Mouse (Mus musculus): ENCODE data around the gene Ccr8. TPM values are rescaled to one million over a fixed set of nuclear protein-coding genes. Genes with fewer than 3 reads are reported as not detected.

Ccr8 gene
- total and polyA plus RNA-seq, 3 experiments = not detected

DNA sequence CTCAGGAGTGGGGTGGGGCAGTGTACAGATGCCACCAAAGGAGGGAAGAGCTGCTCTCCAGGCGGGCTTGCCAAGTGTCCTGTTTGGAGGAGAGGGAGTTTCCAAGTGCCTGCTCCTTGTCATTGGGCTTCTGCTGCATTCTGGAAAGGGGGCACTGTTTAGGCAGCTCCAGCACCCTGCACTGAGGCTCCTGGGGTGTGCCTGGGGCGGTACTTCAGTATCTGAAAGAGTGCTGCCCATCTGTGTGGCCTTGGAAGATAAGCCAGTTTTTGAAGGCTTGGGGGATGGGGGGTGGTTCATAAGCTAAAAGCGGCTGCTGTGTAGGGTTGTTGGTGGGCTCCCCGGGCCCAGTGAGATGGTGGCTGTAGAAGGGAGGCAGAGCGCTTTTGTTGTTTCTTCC lies 23.7 kb downstream of the Ccr8 start (continued):
- TF ChIP-seq GABPA (IDR thresholded peaks at IDR 0.05; ENCODE audit: low read depth, low read length) (no peak), POLR2AphosphoS5 (IDR thresholded peaks at IDR 0.05; ENCODE audit: borderline replicate concordance, low read depth, low read length) (0 out of 2 replicates have a peak, but pooled peaks have one; percentile 47)

DNA sequence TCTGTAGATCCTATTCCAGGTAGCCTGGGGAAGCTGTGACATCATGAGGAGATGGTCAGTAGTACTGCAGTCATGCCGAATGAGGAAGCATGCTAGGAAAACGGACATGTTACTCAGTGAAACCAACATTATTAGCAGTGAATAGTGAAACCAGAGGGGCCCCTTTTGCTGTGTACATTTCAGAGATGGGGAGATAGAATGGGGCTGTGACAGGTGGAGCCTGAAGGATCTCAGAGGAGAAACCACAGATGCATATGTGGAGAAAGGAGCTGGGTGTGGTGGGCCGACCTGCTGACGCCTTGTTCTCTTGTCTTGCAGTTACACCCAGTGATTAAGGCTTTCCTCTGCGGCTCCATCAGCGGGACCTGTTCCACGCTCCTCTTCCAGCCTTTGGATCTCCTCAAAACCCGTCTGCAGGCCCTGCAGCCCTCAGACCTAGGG lies 24.3 kb downstream of the Ccr8 start:
- Histone ChIP-seq H3K27ac (ENCODE audit: control insufficient read depth, low read depth, low read length) (peak overlapping the region; percentile 99), H3K27me3 (ENCODE audit: control insufficient read depth in 1 of 2, insufficient read depth in 2 of 2, low read length in 2 of 2) (no peaks in the 10 kb centered on the region), H3K36me3 (ENCODE audit: control insufficient read depth in 1 of 2, insufficient read depth in 2 of 2, low read length in 2 of 2) (peaks cover 10 to 42% of the 10 kb centered on the region in 2 experiments), H3K4me1 (ENCODE audit: control insufficient read depth in 1 of 2, insufficient read depth in 2 of 2, low read length in 2 of 2) (peaks cover 21 to 43% of the 10 kb centered on the region in 2 experiments), H3K9me3 (replicated peaks; ENCODE audit: insufficient read depth, low read length) (no peaks in the 10 kb centered on the region), H3K79me2 (ENCODE audit: control insufficient read depth, insufficient read depth, low read length, poor library complexity) (peaks cover 39% of the 10 kb centered on the region), H3K9ac (ENCODE audit: control insufficient read depth, low read depth, low read length, poor library complexity, severe bottlenecking) (peak overlapping the region; percentile 73), H3K4me3 (ENCODE audit: control insufficient read depth in 1 of 2, insufficient read depth in 1 of 2, low read depth in 2 of 2, low read length in 2 of 2) (peak overlapping the region; percentile 53 to 61)
- peak; percentile 89 for DNase-seq (ENCODE audit: low read depth, low spot score)
- TF ChIP-seq NRF1 (IDR thresholded peaks at IDR 0.05; ENCODE audit: insufficient read depth, low read depth, low read length, poor library complexity, severe bottlenecking) (no peak), EP300 (IDR thresholded peaks at IDR 0.05; ENCODE audit: low read depth in 1 of 2, low read length in 2 of 2) (peak; percentile 68 to 79; a peak in 3 of 4 replicates), TCF12 (IDR thresholded peaks at IDR 0.05; ENCODE audit: low read depth, low read length) (peak; percentile 85), RAD21 (IDR thresholded peaks at IDR 0.05; ENCODE audit: low read depth, low read length) (no peak), TAL1 (IDR thresholded peaks at IDR 0.05; ENCODE audit: low read length) (peak; percentile 58; the same call in 1 of the 2 replicates), ETS1 (IDR thresholded peaks at IDR 0.05; ENCODE audit: low read depth, low read length) (peak; percentile 94), UBTF (IDR thresholded peaks at IDR 0.05; ENCODE audit: borderline replicate concordance, insufficient read depth, low read depth, low read length) (no peak), RCOR1 (IDR thresholded peaks at IDR 0.05; ENCODE audit: low read depth, low read length) (peak; percentile 60; the same call in 1 of the 2 replicates), POLR2AphosphoS5 (IDR thresholded peaks at IDR 0.05; ENCODE audit: borderline replicate concordance, low read depth, low read length) (no peak), BHLHE40 (IDR thresholded peaks at IDR 0.05; ENCODE audit: borderline replicate concordance, low read depth, low read length) (peak; percentile 32; the same call in 1 of the 2 replicates), ELF1 (IDR thresholded peaks at IDR 0.05; ENCODE audit: low read depth, low read length) (peak; percentile 33; the same call in 1 of the 2 replicates), ZNF384 (IDR thresholded peaks at IDR 0.05; ENCODE audit: low read depth, low read length) (no peak), USF1 (IDR thresholded peaks at IDR 0.05; ENCODE audit: low read depth, low read length) (peak; percentile 38; the same call in 1 of the 2 replicates), KAT2A (conservative IDR thresholded peaks at IDR 0.05; ENCODE audit: low read depth, low read length) (0 out of 2 replicates have a peak, but pooled peaks have one; percentile 27), E2F4 (IDR thresholded peaks at IDR 0.05; ENCODE audit: borderline replicate concordance, low read depth, low read length) (no peak), ZMIZ1 (IDR thresholded peaks at IDR 0.05; ENCODE audit: low read depth, low read length) (0 out of 2 replicates have a peak, but pooled peaks have one; percentile 27), MAX (IDR thresholded peaks at IDR 0.05; ENCODE audit: low read length) (peak; percentile 64; the same call in 1 of the 2 replicates), CTCF (IDR thresholded peaks at IDR 0.05 in 2 of 3, conservative IDR thresholded peaks at IDR 0.05 in 1 of 3; ENCODE audit: control insufficient read depth in 1 of 3, insufficient read depth in 1 of 3, low read depth in 2 of 3, low read length in 3 of 3, poor library complexity in 1 of 3, severe bottlenecking in 1 of 3) (no peak), MEF2A (IDR thresholded peaks at IDR 0.05; ENCODE audit: extremely low read depth, insufficient replicate concordance, low read depth, low read length, poor library complexity, severe bottlenecking) (no peak), GABPA (IDR thresholded peaks at IDR 0.05; ENCODE audit: low read depth, low read length) (no peak), POLR2A (IDR thresholded peaks at IDR 0.05; ENCODE audit: control insufficient read depth in 1 of 2, insufficient read depth in 1 of 2, low read depth in 1 of 2, low read length in 2 of 2, poor library complexity in 1 of 2) (peak in 1 of 2 experiments; percentile 37; a peak in 1 of 4 replicates), USF2 (IDR thresholded peaks at IDR 0.05; ENCODE audit: borderline replicate concordance in 1 of 2, insufficient read depth in 1 of 2, low read depth in 1 of 2, low read length in 2 of 2) (no peak), SIN3A (IDR thresholded peaks at IDR 0.05; ENCODE audit: low read length) (peak; percentile 76), GATA1 (IDR thresholded peaks at IDR 0.05; ENCODE audit: low read depth, low read length) (peak; percentile 62; the same call in 1 of the 2 replicates), HCFC1 (IDR thresholded peaks at IDR 0.05; ENCODE audit: low read depth, low read length) (no peak; the same call in 1 of the 2 replicates), POLR2AphosphoS2 (IDR thresholded peaks at IDR 0.05; ENCODE audit: low read length) (no peak; the same call in 1 of the 2 replicates), ZKSCAN1 (IDR thresholded peaks at IDR 0.05; ENCODE audit: low read depth, low read length) (no peak), MXI1 (IDR thresholded peaks at IDR 0.05; ENCODE audit: low read depth, low read length) (peak; percentile 75), ZC3H11A (IDR thresholded peaks at IDR 0.05; ENCODE audit: low read depth, low read length) (no peak), CHD2 (IDR thresholded peaks at IDR 0.05; ENCODE audit: low read length) (no peak), JUND (IDR thresholded peaks at IDR 0.05; ENCODE audit: low read depth, low read length) (no peak), SMC3 (IDR thresholded peaks at IDR 0.05; ENCODE audit: low read depth, low read length) (no peak), MYC (IDR thresholded peaks at IDR 0.05; ENCODE audit: low read depth, low read length) (peak; percentile 51; the same call in 1 of the 2 replicates)

All from MEL (cell line).